Mouse (Mus musculus) heart, embryonic 14.5 days (tissue): Measurements from ENCODE around the gene Cd44. TPM values are rescaled to one million over a fixed set of nuclear protein-coding genes. Genes with fewer than 3 reads are reported as not detected.

ENCODE experiments used
- ATAC-seq: fragments of 200-750 bp; cut with Nextera tagmentation; 2 replicates; pipeline ENCODE4 v1.8.0; 2017; ENCODE audit warnings: low read depth, moderate TSS enrichment; ENCODE audit not compliant: insufficient number of reproducible peaks, insufficient read depth, low FRiP score
- H3K27ac ChIP-seq, 2 experiments: fragments of 200-500 bp in 1 of 2; fragments of 300-500 bp in 1 of 2; sonication (generic) in 1 of 2; replicated peaks in 1 of 2; 2 replicates each; pipeline ENCODE4 v1.5.1; 2012 to 2014; ENCODE audit warnings: low read depth in 2 of 2, low read length in 2 of 2, control low read depth in 1 of 2, mild to moderate bottlenecking in 1 of 2, mixed read lengths in 1 of 2; ENCODE audit not compliant: control insufficient read depth in 1 of 2, insufficient read depth in 1 of 2
- H3K27me3 ChIP-seq: fragments of 300-500 bp; sonication (generic); 2 replicates; pipeline ENCODE4 v1.6.1; 2014; ENCODE audit warnings: mild to moderate bottlenecking, low read length, control low read depth; ENCODE audit not compliant: control insufficient read depth, insufficient read depth
- H3K36me3 ChIP-seq: fragments of 300-500 bp; sonication (generic); 2 replicates; pipeline ENCODE4 v1.6.1; 2014; ENCODE audit warnings: mild to moderate bottlenecking, control low read depth, low read length, mixed read lengths; ENCODE audit not compliant: control insufficient read depth, insufficient read depth
- H3K4me1 ChIP-seq, 2 experiments: fragments of 200-500 bp in 1 of 2; fragments of 300-500 bp in 1 of 2; sonication (generic) in 1 of 2; 2 replicates each; pipeline ENCODE4 v1.6.1; 2012 to 2014; ENCODE audit warnings: low read length in 2 of 2, control low read depth in 1 of 2, mixed read lengths in 1 of 2; ENCODE audit not compliant: control insufficient read depth in 2 of 2, insufficient read depth in 2 of 2
- H3K4me2 ChIP-seq: fragments of 300-500 bp; sonication (generic); 2 replicates; pipeline ENCODE4 v1.6.1; 2014; ENCODE audit warnings: mild to moderate bottlenecking, low read length
- H3K4me3 ChIP-seq, 2 experiments: fragments of 200-500 bp in 1 of 2; fragments of 300-500 bp in 1 of 2; sonication (generic) in 1 of 2; 2 replicates each; pipeline ENCODE4 v1.5.1; 2012 to 2014; ENCODE audit warnings: low read length in 2 of 2, mild to moderate bottlenecking in 2 of 2, control low read depth in 1 of 2, low read depth in 1 of 2, moderate library complexity in 1 of 2; ENCODE audit not compliant: control insufficient read depth in 1 of 2, insufficient read depth in 1 of 2
- H3K9ac ChIP-seq: fragments of 300-500 bp; sonication (generic); 2 replicates; pipeline ENCODE4 v1.6.1; 2014; ENCODE audit warnings: mild to moderate bottlenecking, low read length
- H3K9me3 ChIP-seq: fragments of 300-500 bp; sonication (generic); 2 replicates; pipeline ENCODE4 v1.6.1; 2016; ENCODE audit warnings: low read length, control low read depth; ENCODE audit not compliant: control insufficient read depth
- WGBS: fragments of 180-500 bp; shearing (Covaris S2); extraction: QIAGEN DNeasy Blood & Tissue Kit; methylation state at CpG from one replicate; pipeline ENCODE4 v1.1.7; 2014; 5-methylcytosine and 5-hydroxymethylcytosine counted together
- polyA plus RNA-seq: library from polyadenylated mRNA; unstranded; fragments of >200 nt; fragmentation: Nextera tagmentation; extraction: Ambion mirVana; gene quantifications from 2 replicates; pipeline ENCODE4 v1.2.1, GENCODE M21; 2014

The Cd44 gene
- polyA plus RNA-seq, 1 experiment from 2014 or later: 22.9 TPM

- no peak overlapping the region for H3K27ac ChIP-seq
- peaks cover 6% of the 10 kb centered on the region in 2 experiments; a peak in 2 of 4 replicates for H3K4me1 ChIP-seq
- WGBS: 45% methylated on average over 1 of the region's 1 CpGs
- no peak overlapping the region for H3K9ac ChIP-seq
- H3K4me2 ChIP-seq: no peak overlapping the region
- ATAC-seq: no peak
- H3K27me3 ChIP-seq: peaks cover 3% of the 10 kb centered on the region; the same call in 1 of the 2 replicates
- no peaks in the 10 kb centered on the region for H3K36me3 ChIP-seq
- H3K4me3 ChIP-seq: no peak overlapping the region
- no peaks in the 10 kb centered on the region for H3K9me3 ChIP-seq
Measured at GRCm38 (mm10) chr2:102932667-102933066, 31.2 kb upstream of the Cd44 start.

GRCm38 (mm10) chr2:102928211-102928610, 26.7 kb upstream of the Cd44 start:
- no peaks in the 10 kb centered on the region for H3K4me1 ChIP-seq
- H3K27ac ChIP-seq: no peak overlapping the region
- H3K9me3 ChIP-seq: no peaks in the 10 kb centered on the region
- ATAC-seq: no peak
- H3K27me3 ChIP-seq: peaks cover 3% of the 10 kb centered on the region; the same call in 1 of the 2 replicates
- no peaks in the 10 kb centered on the region for H3K36me3 ChIP-seq
- H3K9ac ChIP-seq: no peak overlapping the region
- H3K4me3 ChIP-seq: no peak overlapping the region
- H3K4me2 ChIP-seq: no peak overlapping the region

- no peak overlapping the region for H3K4me2 ChIP-seq
- no peak overlapping the region for H3K9ac ChIP-seq
- no peak overlapping the region for H3K4me3 ChIP-seq
- ATAC-seq: no peak
- H3K27me3 ChIP-seq: no peaks in the 10 kb centered on the region
- no peaks in the 10 kb centered on the region for H3K4me1 ChIP-seq
- no peaks in the 10 kb centered on the region for H3K9me3 ChIP-seq
- no peaks in the 10 kb centered on the region for H3K36me3 ChIP-seq
- H3K27ac ChIP-seq: no peak overlapping the region
- 78% methylated on average over 1 of the region's 1 CpGs for WGBS
Measured at GRCm38 (mm10) chr2:102924480-102924879, 23.0 kb upstream of the Cd44 start.

GRCm38 (mm10) chr2:102923682-102924081, 22.2 kb upstream of the Cd44 start:
- Histone ChIP-seq H3K4me1 (no peaks in the 10 kb centered on the region), H3K36me3 (no peaks in the 10 kb centered on the region), H3K9me3 (no peaks in the 10 kb centered on the region), H3K4me2 (no peak overlapping the region), H3K27me3 (no peaks in the 10 kb centered on the region), H3K4me3 (no peak overlapping the region), H3K27ac (no peak overlapping the region), H3K9ac (no peak overlapping the region)
- whole genome bisulfite sequencing: 67% methylated on average over 3 of the region's 3 CpGs
- no peak for ATAC-seq

- Histone ChIP-seq H3K27me3 (no peaks in the 10 kb centered on the region), H3K4me2 (no peak overlapping the region), H3K9ac (no peak overlapping the region), H3K27ac (no peak overlapping the region), H3K4me3 (no peak overlapping the region), H3K9me3 (no peaks in the 10 kb centered on the region), H3K4me1 (no peaks in the 10 kb centered on the region), H3K36me3 (no peaks in the 10 kb centered on the region)
- 80% methylated on average over 3 of the region's 3 CpGs for WGBS
- no peak for ATAC-seq
Measured at GRCm38 (mm10) chr2:102922066-102922465, 20.6 kb upstream of the Cd44 start.

- Histone ChIP-seq H3K4me1 (peaks cover 6 to 10% of the 10 kb centered on the region in 2 experiments; a peak in 2 of 4 replicates), H3K27ac (no peak overlapping the region), H3K4me2 (no peak overlapping the region), H3K36me3 (no peaks in the 10 kb centered on the region), H3K27me3 (no peaks in the 10 kb centered on the region), H3K9me3 (no peaks in the 10 kb centered on the region), H3K4me3 (no peak overlapping the region), H3K9ac (no peak overlapping the region)
- ATAC-seq: no peak
- WGBS: 85% methylated on average over 1 of the region's 1 CpGs
Measured at GRCm38 (mm10) chr2:102918301-102918700, 16.8 kb upstream of the Cd44 start.

GRCm38 (mm10) chr2:102916596-102916995, 15.1 kb upstream of the Cd44 start:
- Histone ChIP-seq H3K9me3 (no peaks in the 10 kb centered on the region), H3K9ac (no peak overlapping the region), H3K27me3 (no peaks in the 10 kb centered on the region), H3K4me3 (no peak overlapping the region), H3K36me3 (no peaks in the 10 kb centered on the region), H3K4me1 (peaks cover 6 to 10% of the 10 kb centered on the region in 2 experiments; a peak in 2 of 4 replicates), H3K27ac (no peak overlapping the region), H3K4me2 (no peak overlapping the region)
- ATAC-seq: no peak
- WGBS: 57% methylated on average over 3 of the region's 3 CpGs

- WGBS: 77% methylated on average over 5 of the region's 5 CpGs
- no peak overlapping the region for H3K9ac ChIP-seq
- H3K36me3 ChIP-seq: no peaks in the 10 kb centered on the region
- no peak overlapping the region for H3K4me2 ChIP-seq
- ATAC-seq: no peak
- H3K9me3 ChIP-seq: no peaks in the 10 kb centered on the region
- no peak overlapping the region for H3K4me3 ChIP-seq
- no peaks in the 10 kb centered on the region for H3K27me3 ChIP-seq
- peaks cover 6 to 10% of the 10 kb centered on the region in 2 experiments; a peak in 2 of 4 replicates for H3K4me1 ChIP-seq
- no peak overlapping the region for H3K27ac ChIP-seq
Measured at GRCm38 (mm10) chr2:102914675-102915074, 13.2 kb upstream of the Cd44 start.
